Mouse (Mus musculus) liver, adult 2 months (tissue): ENCODE data around the gene Kctd13.

Experiments used
- CTCF ChIP-seq: fragments of 200-500 bp; IDR thresholded peaks from 2 replicates; pipeline ENCODE4 v1.5.1; 2011; ENCODE audit warnings: low read depth, low read length, control low read depth
- POLR2A ChIP-seq: fragments of 200-500 bp; IDR thresholded peaks from 2 replicates; pipeline ENCODE4 v1.6.1; 2011; ENCODE audit warnings: low read length, control low read depth; ENCODE audit not compliant: insufficient read depth; ENCODE audit errors: extremely low read depth

GRCm38 (mm10) chr7:126919973-126920372, 8.7 kb upstream of the Kctd13 start:
- TF ChIP-seq CTCF (no peak), POLR2A (no peak)
